Mouse (Mus musculus) MEL (cell line): ENCODE measurements around the gene Car6. TPM values are rescaled to one million over a fixed set of nuclear protein-coding genes. Genes with fewer than 3 reads are reported as not detected.

Experiments used
- DNase-seq: peaks from one replicate; pipeline ENCODE4 v3.0.0; 2011; ENCODE audit warnings: low read depth, low spot score
- H3K27ac ChIP-seq: 2 replicates; pipeline ENCODE4 v1.5.1; 2012; ENCODE audit warnings: low read depth, mild to moderate bottlenecking, control low read depth, low read length, moderate library complexity; ENCODE audit not compliant: control insufficient read depth
- H3K27me3 ChIP-seq, 2 experiments: fragments of 150-350 bp in 1 of 2; sonication (generic) in 1 of 2; 2 replicates each; pipeline ENCODE4 v1.6.1; 2012; ENCODE audit warnings: low read length in 2 of 2, mild to moderate bottlenecking in 2 of 2, improper control_type of control experiment in 1 of 2, moderate library complexity in 1 of 2; ENCODE audit not compliant: insufficient read depth in 2 of 2, control insufficient read depth in 1 of 2
- H3K36me3 ChIP-seq, 2 experiments: 2 replicates each; pipeline ENCODE4 v1.6.1; 2012 to 2014; ENCODE audit warnings: low read length in 2 of 2, improper control_type of control experiment in 1 of 2, inconsistent platforms in 1 of 2, mild to moderate bottlenecking in 1 of 2; ENCODE audit not compliant: insufficient read depth in 2 of 2, control insufficient read depth in 1 of 2
- H3K4me1 ChIP-seq, 2 experiments: fragments of 150-350 bp in 1 of 2; sonication (generic) in 1 of 2; 2 replicates each; pipeline ENCODE4 v1.6.1; 2012; ENCODE audit warnings: low read length in 2 of 2, improper control_type of control experiment in 1 of 2, mild to moderate bottlenecking in 1 of 2; ENCODE audit not compliant: insufficient read depth in 2 of 2, control insufficient read depth in 1 of 2
- H3K4me3 ChIP-seq, 2 experiments: fragments of 150-350 bp in 1 of 2; sonication (generic) in 1 of 2; 2 replicates each; pipeline ENCODE4 v1.5.1; 2012; ENCODE audit warnings: low read depth in 2 of 2, low read length in 2 of 2, mild to moderate bottlenecking in 2 of 2, moderate library complexity in 2 of 2, control low read depth in 1 of 2, improper control_type of control experiment in 1 of 2; ENCODE audit not compliant: control insufficient read depth in 1 of 2, insufficient read depth in 1 of 2
- H3K79me2 ChIP-seq: 2 replicates; pipeline ENCODE4 v1.6.1; 2012; ENCODE audit warnings: mild to moderate bottlenecking, low read length, moderate library complexity; ENCODE audit not compliant: control insufficient read depth, poor library complexity, insufficient read depth
- H3K9ac ChIP-seq: 2 replicates; pipeline ENCODE4 v1.6.1; 2012; ENCODE audit warnings: low read depth, mild to moderate bottlenecking, control low read depth, low read length, moderate library complexity; ENCODE audit not compliant: control insufficient read depth, poor library complexity, severe bottlenecking
- H3K9me3 ChIP-seq: fragments of 150-350 bp; sonication (generic); replicated peaks from 2 replicates; pipeline ENCODE4 v1.6.1; 2012; ENCODE audit warnings: mild to moderate bottlenecking, low read length, improper control_type of control experiment, moderate library complexity; ENCODE audit not compliant: insufficient read depth
- BHLHE40 ChIP-seq: IDR thresholded peaks from 2 replicates; pipeline ENCODE4 v1.6.1; 2012; ENCODE audit warnings: low read depth, mild to moderate bottlenecking, inconsistent platforms, low read length, improper control_type of control experiment, borderline replicate concordance
- CHD1 ChIP-seq: IDR thresholded peaks from 2 replicates; pipeline ENCODE4 v1.6.1; 2012; ENCODE audit warnings: low read depth, mild to moderate bottlenecking, inconsistent platforms, low read length, improper control_type of control experiment
- CTCF ChIP-seq, 3 experiments: IDR thresholded peaks in 2 of 3; conservative IDR thresholded peaks in 1 of 3; 2 replicates each; pipeline ENCODE4 v1.5.1; 2011 to 2012; ENCODE audit warnings: low read length in 3 of 3, low read depth in 2 of 3, mild to moderate bottlenecking in 2 of 3, improper control_type of control experiment in 1 of 3, inconsistent platforms in 1 of 3, mixed read lengths in 1 of 3, moderate library complexity in 1 of 3; ENCODE audit not compliant: control insufficient read depth in 1 of 3, insufficient read depth in 1 of 3, poor library complexity in 1 of 3, severe bottlenecking in 1 of 3
- E2F4 ChIP-seq: IDR thresholded peaks from 2 replicates; pipeline ENCODE4 v1.6.1; 2011; ENCODE audit warnings: low read depth, low read length, improper control_type of control experiment, borderline replicate concordance
- ELF1 ChIP-seq: IDR thresholded peaks from 2 replicates; pipeline ENCODE4 v1.6.1; 2014; ENCODE audit warnings: low read depth, mild to moderate bottlenecking, inconsistent platforms, low read length, improper control_type of control experiment, moderate library complexity
- EP300 ChIP-seq, 2 experiments: IDR thresholded peaks; 2 replicates each; pipeline ENCODE4 v1.6.1; 2011; ENCODE audit warnings: improper control_type of control experiment in 2 of 2, low read length in 2 of 2, low read depth in 1 of 2, mild to moderate bottlenecking in 1 of 2
- ETS1 ChIP-seq: IDR thresholded peaks from 2 replicates; pipeline ENCODE4 v1.6.1; 2012; ENCODE audit warnings: low read depth, mild to moderate bottlenecking, inconsistent platforms, low read length, improper control_type of control experiment, moderate library complexity
- GABPA ChIP-seq: IDR thresholded peaks from 2 replicates; pipeline ENCODE4 v1.6.1; 2012; ENCODE audit warnings: low read depth, mild to moderate bottlenecking, inconsistent platforms, low read length, improper control_type of control experiment, moderate library complexity
- GATA1 ChIP-seq: IDR thresholded peaks from 2 replicates; pipeline ENCODE4 v1.6.1; 2011; ENCODE audit warnings: low read depth, low read length, improper control_type of control experiment
- HCFC1 ChIP-seq: IDR thresholded peaks from 2 replicates; pipeline ENCODE4 v1.6.1; 2012; ENCODE audit warnings: low read depth, mild to moderate bottlenecking, inconsistent platforms, low read length, improper control_type of control experiment, moderate library complexity
- JUND ChIP-seq: IDR thresholded peaks from 2 replicates; pipeline ENCODE4 v1.6.1; 2011; ENCODE audit warnings: low read depth, mild to moderate bottlenecking, improper control_type of control experiment, low read length
- MAX ChIP-seq: IDR thresholded peaks from 2 replicates; pipeline ENCODE4 v1.6.1; 2011; ENCODE audit warnings: low read length, improper control_type of control experiment
- MAZ ChIP-seq: IDR thresholded peaks from 2 replicates; pipeline ENCODE4 v1.6.1; 2012; ENCODE audit warnings: low read depth, mild to moderate bottlenecking, inconsistent platforms, low read length, improper control_type of control experiment
- MEF2A ChIP-seq: IDR thresholded peaks from 2 replicates; pipeline ENCODE4 v1.6.1; 2014; ENCODE audit warnings: low read depth, mild to moderate bottlenecking, inconsistent platforms, low read length, improper control_type of control experiment; ENCODE audit not compliant: poor library complexity, insufficient replicate concordance, severe bottlenecking; ENCODE audit errors: extremely low read depth
- MXI1 ChIP-seq: IDR thresholded peaks from 2 replicates; pipeline ENCODE4 v1.6.1; 2011; ENCODE audit warnings: mild to moderate bottlenecking, low read depth, low read length, improper control_type of control experiment
- MYC ChIP-seq: IDR thresholded peaks from 2 replicates; pipeline ENCODE4 v1.6.1; 2011; ENCODE audit warnings: low read depth, mild to moderate bottlenecking, low read length, improper control_type of control experiment, moderate library complexity
- NELFE ChIP-seq: IDR thresholded peaks from 2 replicates; pipeline ENCODE4 v1.6.1; 2011; ENCODE audit warnings: low read depth, low read length, improper control_type of control experiment
- POLR2A ChIP-seq, 2 experiments: IDR thresholded peaks; 2 replicates each; pipeline ENCODE4 v1.6.1; 2011 to 2012; ENCODE audit warnings: low read length in 2 of 2, mild to moderate bottlenecking in 2 of 2, control low read depth in 1 of 2, improper control_type of control experiment in 1 of 2, low read depth in 1 of 2, moderate library complexity in 1 of 2; ENCODE audit not compliant: control insufficient read depth in 1 of 2, insufficient read depth in 1 of 2, poor library complexity in 1 of 2
- POLR2AphosphoS5 ChIP-seq: IDR thresholded peaks from 2 replicates; pipeline ENCODE4 v1.6.1; 2012; ENCODE audit warnings: low read depth, borderline replicate concordance, mild to moderate bottlenecking, inconsistent platforms, low read length, moderate library complexity, mixed read lengths
- RAD21 ChIP-seq: IDR thresholded peaks from 2 replicates; pipeline ENCODE4 v1.6.1; 2011; ENCODE audit warnings: mild to moderate bottlenecking, low read depth, low read length, improper control_type of control experiment
- SMC3 ChIP-seq: IDR thresholded peaks from 2 replicates; pipeline ENCODE4 v1.6.1; 2011; ENCODE audit warnings: low read depth, low read length, improper control_type of control experiment
- TBP ChIP-seq: IDR thresholded peaks from 2 replicates; pipeline ENCODE4 v1.8.0; 2011; ENCODE audit warnings: low read depth, low read length, improper control_type of control experiment
- TCF12 ChIP-seq: IDR thresholded peaks from 2 replicates; pipeline ENCODE4 v1.6.1; 2014; ENCODE audit warnings: low read depth, mild to moderate bottlenecking, inconsistent platforms, low read length, improper control_type of control experiment, moderate library complexity
- USF1 ChIP-seq: IDR thresholded peaks from 2 replicates; pipeline ENCODE4 v1.6.1; 2014; ENCODE audit warnings: low read depth, mild to moderate bottlenecking, inconsistent platforms, low read length, improper control_type of control experiment, moderate library complexity
- USF2 ChIP-seq, 2 experiments: IDR thresholded peaks; 2 replicates each; pipeline ENCODE4 v1.6.1; 2011 to 2012; ENCODE audit warnings: improper control_type of control experiment in 2 of 2, low read length in 2 of 2, borderline replicate concordance in 1 of 2, inconsistent platforms in 1 of 2, low read depth in 1 of 2, mild to moderate bottlenecking in 1 of 2; ENCODE audit not compliant: insufficient read depth in 1 of 2
- ZC3H11A ChIP-seq: IDR thresholded peaks from 2 replicates; pipeline ENCODE4 v1.6.1; 2012; ENCODE audit warnings: low read depth, mild to moderate bottlenecking, inconsistent platforms, low read length, improper control_type of control experiment
- ZKSCAN1 ChIP-seq: IDR thresholded peaks from 2 replicates; pipeline ENCODE4 v1.6.1; 2012; ENCODE audit warnings: low read depth, mild to moderate bottlenecking, inconsistent platforms, low read length, improper control_type of control experiment, moderate library complexity
- ZNF384 ChIP-seq: IDR thresholded peaks from 2 replicates; pipeline ENCODE4 v1.6.1; 2012; ENCODE audit warnings: low read depth, mild to moderate bottlenecking, inconsistent platforms, low read length, improper control_type of control experiment
- polyA plus RNA-seq, 2 experiments: library from polyadenylated mRNA; stranded (reverse) in 1 of 2; unstranded in 1 of 2; fragments of >175 nt in 1 of 2; fragments of >200 nt in 1 of 2; gene quantifications; 2 replicates each; pipeline versions ENCODE4 v1.2.1 to v1.2.4; 2012; ENCODE audit warnings: low replicate concordance in 2 of 2, low read depth in 1 of 2; ENCODE audit not compliant: insufficient read length in 2 of 2, insufficient read depth in 1 of 2, missing spikeins in 1 of 2
- total RNA-seq: library from RNA; depleted of rRNA; stranded (reverse); fragments of 300-350 nt; gene quantifications from 2 replicates; pipeline ENCODE4 v1.2.3, GENCODE M21; 2012

The Car6 gene
- total and polyA plus RNA-seq, 3 experiments: 0.19 TPM; not detected in 2

DNA sequence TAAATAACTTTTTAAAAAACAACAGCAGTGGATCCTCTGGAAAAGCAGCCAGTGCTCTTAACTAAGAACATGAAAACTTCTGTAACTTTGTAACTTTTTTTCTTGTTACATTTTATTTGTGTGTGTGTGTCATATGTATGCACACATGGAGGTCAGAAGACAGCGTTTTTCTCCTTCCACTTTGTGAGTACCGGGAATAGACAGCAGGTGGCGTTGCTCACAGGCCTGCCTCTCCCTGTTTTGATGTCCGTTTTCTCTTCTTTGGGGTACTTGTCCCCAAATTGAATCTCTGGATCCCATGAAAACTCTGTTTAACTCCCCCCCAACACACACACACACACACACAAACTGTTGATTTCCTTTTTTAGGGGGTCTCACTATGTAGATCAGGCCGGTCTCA, 12.8 kb upstream of the Car6 start:
- H3K4me1 ChIP-seq: peaks cover 11 to 20% of the 10 kb centered on the region in 2 experiments
- peak; percentile 77 for DNase-seq
- no peak overlapping the region for H3K27ac ChIP-seq
- no peaks in the 10 kb centered on the region for H3K9me3 ChIP-seq
- no peak for TF ChIP-seq GATA1
- TF ChIP-seq MAX: no peak
- TF ChIP-seq CHD1: no peak
- no peak for TF ChIP-seq GABPA
- TF ChIP-seq JUND: no peak
- TF ChIP-seq RAD21: peak; percentile 24
- TF ChIP-seq ZKSCAN1: no peak
- TF ChIP-seq ZNF384: peak; percentile 39; the same call in 1 of the 2 replicates
- TF ChIP-seq POLR2AphosphoS5: no peak
- TF ChIP-seq MEF2A: no peak
- TF ChIP-seq MYC: no peak
- TF ChIP-seq USF2 (IDR thresholded peaks at IDR 0.05; ENCODE audit: borderline replicate concordance in 1 of 2, insufficient read depth in 1 of 2, low read depth in 1 of 2, low read length in 2 of 2): no peak
- TF ChIP-seq EP300 (IDR thresholded peaks at IDR 0.05; ENCODE audit: low read depth in 1 of 2, low read length in 2 of 2): no peak
- TF ChIP-seq BHLHE40: no peak
- TF ChIP-seq ZC3H11A: no peak
- no peak for TF ChIP-seq POLR2A (IDR thresholded peaks at IDR 0.05; ENCODE audit: control insufficient read depth in 1 of 2, insufficient read depth in 1 of 2, low read depth in 1 of 2, low read length in 2 of 2, poor library complexity in 1 of 2)
- no peak for TF ChIP-seq MAZ
- 0 out of 2 replicates have a peak, but pooled peaks have one; percentile 39 for TF ChIP-seq HCFC1
- no peak for TF ChIP-seq USF1
- TF ChIP-seq NELFE: peak; percentile 21; the same call in 1 of the 2 replicates
- peak; percentile 60 for TF ChIP-seq SMC3
- TF ChIP-seq ELF1: no peak
- no peak for TF ChIP-seq ETS1
- TF ChIP-seq TBP: no peak
- peak; percentile 70 to 77 (median 75) for TF ChIP-seq CTCF (IDR thresholded peaks at IDR 0.05 in 2 of 3, conservative IDR thresholded peaks at IDR 0.05 in 1 of 3; ENCODE audit: control insufficient read depth in 1 of 3, insufficient read depth in 1 of 3, low read depth in 2 of 3, low read length in 3 of 3, poor library complexity in 1 of 3, severe bottlenecking in 1 of 3)
- TF ChIP-seq TCF12: no peak
- TF ChIP-seq MXI1: peak; percentile 49; the same call in 1 of the 2 replicates
- 0 out of 2 replicates have a peak, but pooled peaks have one; percentile 35 for TF ChIP-seq E2F4
- H3K4me3 ChIP-seq: no peak overlapping the region
- H3K27me3 ChIP-seq: no peaks in the 10 kb centered on the region
- no peaks in the 10 kb centered on the region; a peak in 1 of 4 replicates for H3K36me3 ChIP-seq
- peak overlapping the region; percentile 41; the same call in 1 of the 2 replicates for H3K9ac ChIP-seq
- H3K79me2 ChIP-seq: no peaks in the 10 kb centered on the region; the same call in 1 of the 2 replicates
